Mouse (Mus musculus): ENCODE data around the gene Lrrc66. TPM values are rescaled to one million over a fixed set of nuclear protein-coding genes. Genes with fewer than 3 reads are reported as not detected.
"Not testable (repeated sequence)": the region's sequence is repeated elsewhere in the genome, so short reads cannot be mapped to it uniquely, and the experiment has no call there.

The Lrrc66 gene
- total RNA-seq, 2 experiments from 2014 or later = not detected

DNA sequence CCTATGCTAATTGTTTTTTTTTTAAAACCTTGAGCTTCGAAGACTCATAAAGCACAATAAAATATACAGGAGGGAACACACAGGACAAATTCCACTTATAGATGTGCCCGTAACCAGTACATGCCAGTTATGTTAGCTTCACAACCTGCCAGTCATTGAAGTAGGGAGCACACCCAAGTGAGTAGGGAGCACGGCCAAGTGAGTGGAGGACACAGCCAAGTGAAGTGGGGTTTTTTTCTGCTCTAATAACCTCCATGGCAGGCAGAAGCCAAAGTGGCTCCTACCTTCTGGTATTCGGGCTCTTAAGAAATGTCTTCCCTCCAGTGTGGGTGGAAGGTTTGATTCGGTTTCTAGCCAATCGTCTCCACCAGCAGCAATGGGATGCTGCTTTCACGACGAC lies 19.0 kb downstream of the Lrrc66 start:
- DNase-seq = no peak

DNA sequence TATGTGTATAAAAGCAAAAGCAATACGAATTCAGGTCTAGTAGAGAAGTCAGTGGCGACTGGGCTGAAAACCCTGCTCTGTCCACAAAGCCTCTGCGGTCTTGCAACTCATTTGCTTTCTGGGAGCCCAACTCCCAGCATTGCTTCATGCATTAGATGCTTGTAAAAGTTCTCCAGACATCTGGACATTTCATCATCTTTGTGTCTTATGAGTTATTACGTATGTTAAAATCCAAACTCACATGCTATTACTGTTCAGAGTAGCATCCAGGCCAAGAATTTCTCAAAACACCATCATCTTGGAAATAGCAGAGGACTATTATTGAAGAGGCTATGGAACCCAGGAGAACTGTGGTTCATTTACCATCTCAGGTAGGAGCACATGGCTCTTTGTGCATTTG lies 21.3 kb downstream of the Lrrc66 start:
- no peak for DNase-seq

DNA sequence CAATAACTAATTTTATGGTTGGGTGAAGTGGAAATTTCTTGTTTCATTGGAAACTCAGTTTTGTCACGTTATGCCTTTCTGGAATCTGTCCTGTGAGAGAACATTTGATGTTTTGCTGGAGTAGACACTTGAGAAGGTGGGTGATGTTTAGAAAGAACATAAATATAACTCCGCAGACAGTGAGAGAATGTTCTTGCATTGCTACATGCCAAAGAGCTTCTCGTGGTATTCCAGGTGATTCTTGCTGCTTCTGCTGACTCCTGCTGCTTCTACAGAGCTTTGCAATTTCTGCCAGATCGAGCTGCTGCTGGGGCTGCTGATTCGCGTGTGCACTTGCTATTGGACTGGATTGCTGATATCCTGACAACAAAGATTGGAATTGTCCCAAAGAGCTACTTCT lies 27.4 kb downstream of the Lrrc66 start:
- no peak for DNase-seq

DNA sequence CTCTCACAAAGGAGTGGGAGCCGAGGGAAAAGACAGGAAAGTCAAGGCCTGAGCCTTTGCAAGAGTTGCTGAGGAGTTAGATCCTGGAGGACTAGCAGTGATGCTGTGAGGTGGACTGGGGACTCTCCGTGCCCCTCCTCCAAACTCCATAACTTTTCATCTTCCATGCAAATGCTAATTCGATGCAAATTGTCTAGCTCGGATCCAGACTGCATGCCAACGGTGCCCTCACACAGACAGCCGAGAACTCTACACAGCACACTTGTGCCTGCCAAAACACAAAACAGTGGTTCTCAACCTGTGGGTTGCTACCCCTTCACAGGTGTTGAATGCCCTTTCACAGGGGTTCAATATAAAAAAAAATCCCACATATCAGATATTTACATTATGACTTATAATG lies 27.8 kb downstream of the Lrrc66 start:
- no peak for DNase-seq

DNA sequence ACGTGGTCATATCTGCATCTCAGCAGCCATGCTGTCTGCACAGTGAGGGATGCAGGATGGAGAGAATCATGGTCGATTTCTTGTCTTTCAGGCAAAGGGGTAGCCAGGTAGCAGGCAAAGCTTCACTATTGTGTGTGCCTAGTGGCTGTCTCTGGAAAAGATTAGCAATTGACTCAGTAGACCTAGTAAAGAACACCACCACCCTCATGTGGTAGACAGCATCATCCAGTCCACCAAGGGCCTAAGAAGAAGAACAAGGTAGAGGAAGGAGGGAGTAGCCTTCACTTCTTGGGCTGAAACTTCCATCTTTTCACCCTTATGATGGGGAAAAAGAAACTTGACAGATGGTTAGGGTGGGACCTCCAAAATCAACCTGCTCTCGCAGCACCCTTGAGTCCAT lies 29.5 kb downstream of the Lrrc66 start:
- no peak for DNase-seq

DNA sequence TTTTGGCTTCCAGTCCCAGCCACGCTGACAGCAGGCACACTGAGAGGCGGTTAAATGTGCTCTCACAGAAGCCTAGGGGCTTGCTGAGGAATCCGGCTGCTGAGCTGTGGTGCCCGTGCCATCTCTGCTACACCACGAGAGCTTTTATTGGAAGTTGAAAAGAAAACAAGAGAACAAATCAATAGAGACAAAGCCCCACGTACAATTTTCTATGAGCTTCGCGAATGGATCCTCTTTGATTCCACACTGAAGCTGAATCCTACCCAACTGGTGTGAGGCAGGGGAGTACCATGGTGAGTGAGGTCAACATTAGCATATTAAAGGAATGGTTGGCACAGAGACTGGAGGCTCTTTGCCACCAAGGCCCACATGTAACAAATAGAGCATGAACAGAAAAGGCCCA lies 31.0 kb downstream of the Lrrc66 start:
- DNase-seq = no peak

DNA sequence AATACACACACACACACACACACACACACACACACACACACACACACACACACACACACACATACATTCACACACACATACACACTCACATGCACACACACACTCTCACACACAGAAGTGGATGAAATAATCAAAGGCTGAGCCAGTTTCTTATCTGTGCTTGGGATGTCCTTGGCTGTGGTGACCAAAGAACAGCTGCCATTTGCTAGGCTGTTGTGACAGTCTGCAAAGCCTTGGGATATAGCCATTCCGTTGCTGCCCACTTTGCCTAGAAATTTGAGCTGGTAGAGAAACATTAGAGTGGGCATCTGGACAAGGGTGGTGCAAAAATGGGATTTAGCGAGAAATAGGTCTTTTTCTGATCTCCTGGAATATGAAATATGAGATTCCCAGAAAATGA lies 32.3 kb downstream of the Lrrc66 start:
- peak; percentile 35 to 44 for DNase-seq

DNA sequence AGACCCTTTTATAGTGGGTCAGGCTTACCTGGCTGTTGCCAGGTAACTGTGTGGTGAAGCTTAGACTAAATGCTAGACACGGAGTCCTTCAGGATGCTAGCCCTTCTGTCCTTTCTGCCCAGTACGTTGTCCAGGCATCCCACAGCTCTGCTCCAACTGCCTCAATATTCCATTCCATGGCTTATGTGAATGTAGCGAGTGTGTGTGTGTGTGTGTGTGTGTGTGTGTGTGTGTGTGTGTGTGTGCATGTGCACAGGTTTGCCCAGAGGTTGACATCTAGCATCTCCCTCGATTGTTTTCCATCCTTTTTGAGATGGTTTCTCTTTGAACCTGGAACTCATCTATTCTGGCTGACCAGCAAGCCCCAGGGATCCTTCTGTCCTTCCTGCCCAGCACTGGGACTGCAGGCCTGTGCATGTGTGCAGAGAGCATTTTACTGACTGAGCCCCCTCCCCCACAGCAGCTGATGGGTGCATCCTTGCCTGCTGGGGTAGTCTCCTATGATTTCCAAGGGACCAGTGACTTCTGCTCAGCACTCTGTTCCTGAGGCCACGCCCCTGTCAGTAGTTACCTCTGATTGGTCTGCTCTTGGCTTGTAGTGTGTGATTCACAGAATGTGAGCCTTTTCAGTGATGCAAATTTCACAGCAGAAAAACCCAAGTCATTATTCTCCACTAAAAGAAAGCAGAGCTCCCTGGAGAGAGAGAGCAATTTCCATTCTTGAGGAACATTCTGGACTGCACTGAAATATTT lies 33.2 kb downstream of the Lrrc66 start:
- DNase-seq = peak; percentile 13 to 15

DNA sequence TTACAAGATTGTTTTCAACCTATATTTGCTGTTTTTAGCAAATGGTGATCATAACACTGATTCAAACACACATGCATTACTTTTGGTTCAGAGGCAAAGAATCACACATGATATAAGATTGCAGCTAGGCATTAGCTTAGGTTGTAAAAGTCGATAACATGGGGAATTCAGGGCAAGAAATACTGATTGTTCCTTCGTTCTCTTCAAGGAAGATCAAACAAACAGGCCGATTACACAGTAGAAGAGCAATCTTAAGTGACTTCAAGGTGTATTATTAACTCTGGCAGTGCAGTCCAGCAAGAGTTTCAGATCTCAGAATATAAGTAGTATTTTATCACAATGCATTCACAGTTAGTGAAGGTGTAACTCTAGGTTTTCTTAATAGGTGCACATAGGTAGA lies 45.2 kb downstream of the Lrrc66 start:
- no peak for DNase-seq

DNA sequence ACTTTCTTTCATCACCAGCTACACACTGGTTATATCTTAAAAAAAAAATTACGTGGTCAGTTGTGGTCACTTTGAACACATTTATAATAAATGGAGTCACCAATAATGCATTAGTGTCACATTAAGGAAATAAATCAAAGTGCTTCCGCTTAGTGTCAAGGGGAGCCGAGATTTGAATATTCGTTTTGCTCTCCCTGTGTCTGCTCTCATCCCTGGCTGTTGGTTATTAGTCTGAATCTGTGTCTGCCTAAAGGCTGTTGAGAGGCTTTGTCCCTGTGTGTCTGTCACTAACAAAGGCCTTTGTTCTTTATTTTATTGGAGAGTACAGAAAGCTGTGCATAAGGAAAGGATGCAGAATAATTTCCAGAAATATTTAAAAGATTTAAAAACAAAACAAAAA lies 45.7 kb downstream of the Lrrc66 start:
- no peak for DNase-seq

DNA sequence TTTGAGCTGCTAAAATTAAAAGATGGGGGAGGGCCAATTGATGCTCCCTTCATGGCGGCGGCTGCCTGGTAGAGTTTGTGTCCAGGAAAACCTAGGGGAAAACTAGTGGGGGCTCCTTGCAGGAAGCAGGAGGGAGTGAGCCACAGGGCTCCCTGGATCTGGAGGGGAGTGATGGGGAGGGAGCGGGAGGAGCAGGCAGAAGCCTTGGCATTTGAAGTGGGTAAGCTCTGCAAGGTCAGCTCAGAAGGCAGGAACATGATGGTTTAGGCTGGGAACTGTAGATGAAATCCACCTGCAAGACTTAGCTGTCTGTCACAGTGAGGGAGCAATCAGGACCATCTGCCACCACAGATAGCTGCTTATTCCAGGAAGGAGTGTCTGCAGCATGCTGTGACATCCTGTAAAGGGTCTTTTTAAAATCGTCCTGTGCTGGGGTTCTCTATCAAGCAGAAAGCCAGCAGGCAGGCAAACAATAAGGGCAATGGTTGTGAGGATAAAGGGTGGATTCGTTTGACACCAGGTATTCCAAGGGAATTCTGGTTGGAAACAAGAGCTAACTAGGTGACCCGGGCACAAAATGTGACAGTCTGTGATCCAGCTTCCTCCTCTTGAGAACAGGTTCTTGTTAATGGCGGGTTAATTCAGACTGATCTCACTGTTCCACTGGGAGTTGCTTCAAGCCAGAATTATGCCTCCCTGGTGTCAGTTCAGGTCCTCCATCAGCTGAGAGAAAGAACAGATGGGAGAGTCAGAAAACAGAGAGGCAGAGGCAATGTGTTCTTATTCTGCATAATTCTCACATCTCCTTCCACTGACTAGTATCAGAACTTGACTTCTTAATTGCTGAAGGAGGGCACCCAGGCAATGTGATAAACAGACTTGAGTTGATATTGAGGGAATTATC lies 46.9 kb downstream of the Lrrc66 start:
- no peak for DNase-seq

DNA sequence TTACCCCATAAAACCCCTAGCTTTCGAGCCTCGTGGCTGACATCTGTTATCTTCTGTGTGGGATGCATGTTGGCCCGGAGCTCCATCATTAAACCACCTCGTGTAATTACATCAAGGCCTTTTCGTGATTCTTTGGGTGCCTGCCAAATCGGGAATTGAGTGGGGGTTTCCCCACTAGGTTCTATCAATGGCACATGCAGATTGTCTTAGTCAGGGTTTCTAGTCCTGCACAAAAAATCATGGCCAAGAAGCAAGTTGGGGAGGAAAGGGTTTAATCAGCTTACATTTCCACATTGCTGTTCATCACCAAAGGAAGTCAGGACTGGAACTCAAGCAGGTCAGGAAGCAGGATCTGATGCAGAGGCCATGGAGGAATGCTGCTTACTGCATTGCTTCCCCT lies 48.3 kb downstream of the Lrrc66 start:
- not testable (repeated sequence) for DNase-seq

DNA sequence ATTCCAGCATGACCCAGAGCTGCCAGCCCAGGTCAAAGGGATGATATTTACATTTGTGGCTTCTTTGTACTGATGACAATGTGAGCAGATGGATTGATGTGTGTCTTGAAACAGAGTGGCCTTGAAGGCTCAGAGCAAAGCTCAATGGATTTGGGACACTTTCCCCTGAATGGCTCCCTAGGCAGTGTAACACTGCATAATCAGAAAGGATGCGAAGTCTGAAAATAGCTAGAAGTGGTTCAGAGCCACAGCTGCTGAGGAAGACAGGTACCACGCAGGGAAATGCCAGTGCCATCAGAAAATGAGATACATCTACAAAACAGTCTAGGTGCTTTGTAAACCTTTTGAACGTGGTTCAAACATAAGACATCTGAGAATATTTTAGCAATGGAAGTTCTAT lies 54.2 kb downstream of the Lrrc66 start:
- DNase-seq = no peak

DNA sequence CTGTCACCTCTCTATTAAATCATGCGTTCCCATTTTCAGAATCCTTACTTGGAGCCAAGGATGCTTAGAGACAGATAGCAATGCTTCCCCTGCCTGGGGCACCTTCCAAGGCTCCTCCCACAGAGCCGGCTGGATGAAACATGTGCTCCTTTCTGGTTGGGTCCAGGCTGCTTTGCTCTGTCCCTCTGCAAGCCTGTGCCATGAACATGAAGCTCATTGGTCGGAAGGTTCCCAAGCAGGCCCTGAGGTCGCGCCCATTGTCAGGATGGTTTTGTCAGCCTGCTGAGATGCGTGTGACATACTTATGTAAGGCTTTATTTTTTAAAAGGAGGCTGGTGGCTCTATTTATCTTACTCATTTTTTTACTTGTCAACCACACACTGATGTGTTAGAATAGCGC lies 55.6 kb downstream of the Lrrc66 start:
- DNase-seq = no peak

DNA sequence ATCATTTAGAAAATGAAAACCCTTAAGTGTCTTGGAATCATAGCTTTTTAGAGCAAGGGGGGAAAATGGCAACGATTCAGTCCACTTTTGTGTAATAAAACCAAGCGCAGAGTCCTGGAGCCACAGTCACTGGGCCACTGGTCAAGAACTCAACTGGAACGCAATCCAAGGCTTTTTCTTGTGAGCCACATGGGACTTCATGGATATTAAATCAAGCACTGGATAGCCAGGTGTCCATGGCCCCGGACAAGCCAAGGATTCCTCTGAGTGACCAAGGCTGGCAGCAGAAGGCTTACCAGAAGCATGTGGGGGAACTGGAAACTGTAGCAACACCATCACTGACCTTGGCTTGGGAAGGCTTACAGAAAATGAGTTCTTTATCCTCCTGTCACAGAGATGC lies 57.7 kb downstream of the Lrrc66 start:
- DNase-seq = peak in 1 of 2 experiments; percentile 51

DNA sequence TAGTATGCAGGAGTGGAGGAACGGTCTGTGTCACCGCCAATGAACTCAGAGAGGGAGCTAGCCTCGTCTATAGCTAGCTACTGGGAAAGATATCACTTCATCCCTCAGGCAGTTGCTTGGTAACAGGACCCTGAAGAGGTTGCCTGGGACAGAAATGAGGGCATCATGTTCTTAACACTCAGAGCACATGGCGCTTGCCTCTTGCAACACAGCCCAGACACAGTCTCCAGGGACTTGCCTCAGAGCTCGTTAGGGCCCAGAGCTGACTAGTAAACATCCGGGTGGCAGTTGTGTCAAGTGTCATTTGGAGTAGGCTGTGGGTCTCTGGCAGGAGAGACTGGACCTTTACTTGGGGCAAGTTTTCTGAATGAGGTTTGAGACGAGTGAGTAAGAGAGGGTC lies 58.5 kb downstream of the Lrrc66 start:
- DNase-seq = peak in 1 of 2 experiments; percentile 61

DNA sequence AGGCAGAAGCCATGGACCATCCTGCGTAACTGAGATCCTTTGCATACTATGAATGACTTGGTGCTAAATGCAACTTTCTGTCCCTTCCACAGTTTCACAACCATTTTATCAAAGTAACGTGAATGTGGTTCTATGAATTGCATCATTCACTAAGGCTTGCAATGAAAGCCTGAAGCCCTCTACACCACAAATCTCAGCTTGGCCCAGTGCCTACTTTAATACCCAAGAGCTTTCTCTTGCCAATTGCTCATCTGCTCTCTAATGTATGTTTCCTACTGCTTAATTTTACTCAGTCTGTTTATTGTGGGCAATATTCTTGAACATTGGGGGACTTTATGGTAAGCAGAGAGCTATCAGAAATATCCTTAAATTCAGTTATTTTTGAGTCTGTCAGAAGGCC lies 59.5 kb downstream of the Lrrc66 start:
- DNase-seq = no peak

DNA sequence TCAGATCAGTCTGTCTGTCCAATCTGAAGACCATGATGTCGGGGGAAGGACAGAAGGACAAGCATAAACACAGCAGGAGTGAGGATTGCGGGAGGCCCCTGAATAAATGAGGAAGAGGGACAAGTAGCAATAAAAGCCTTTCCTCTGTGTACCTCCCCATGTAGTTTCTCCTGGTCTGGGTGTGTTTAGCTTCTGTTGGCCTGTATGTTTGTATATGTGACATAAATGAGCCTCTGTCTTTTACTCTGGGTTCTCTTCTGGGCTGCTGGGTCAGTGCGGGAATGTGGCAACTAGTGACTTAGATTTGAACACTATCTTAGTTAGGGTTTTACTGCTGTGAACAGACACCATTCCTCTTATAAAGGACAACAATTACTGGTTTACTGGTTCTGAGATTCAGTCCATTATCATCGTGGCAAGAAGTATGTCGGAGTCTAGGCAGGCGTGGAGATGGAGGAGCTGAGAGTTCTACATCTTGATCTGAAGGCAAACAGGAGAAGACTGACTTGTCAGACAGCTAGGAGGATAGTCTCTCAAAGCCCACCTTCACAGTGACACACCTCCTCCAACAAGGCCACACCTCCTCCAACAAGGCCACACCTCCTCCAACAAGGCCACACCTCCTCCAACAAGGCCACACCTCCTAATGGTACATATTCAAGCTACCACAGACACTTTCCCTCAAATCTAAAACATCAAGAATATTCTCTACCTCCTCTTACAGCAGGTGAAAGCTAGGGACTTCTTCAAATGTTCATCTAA lies 60.8 kb downstream of the Lrrc66 start:
- DNase-seq = no peak

DNA sequence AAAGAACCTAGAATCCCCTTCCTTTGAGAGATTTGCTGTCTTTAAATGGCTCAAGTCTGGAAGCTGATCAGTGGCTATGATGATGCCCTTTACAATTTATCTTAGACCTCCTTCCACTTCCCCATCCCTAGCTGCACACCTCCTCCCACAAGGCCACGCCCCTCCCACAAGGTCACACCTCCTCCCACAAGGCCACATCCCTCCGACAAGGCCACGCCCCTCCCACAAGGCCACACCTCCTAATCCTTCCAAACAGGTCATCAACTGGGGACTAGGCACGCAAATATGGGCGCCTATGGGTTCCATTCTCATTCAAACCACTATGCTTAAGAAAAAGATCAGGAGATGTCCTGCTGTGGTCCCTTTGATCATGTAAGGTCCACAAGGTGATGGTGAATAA lies 63.1 kb downstream of the Lrrc66 start:
- no peak for DNase-seq

DNA sequence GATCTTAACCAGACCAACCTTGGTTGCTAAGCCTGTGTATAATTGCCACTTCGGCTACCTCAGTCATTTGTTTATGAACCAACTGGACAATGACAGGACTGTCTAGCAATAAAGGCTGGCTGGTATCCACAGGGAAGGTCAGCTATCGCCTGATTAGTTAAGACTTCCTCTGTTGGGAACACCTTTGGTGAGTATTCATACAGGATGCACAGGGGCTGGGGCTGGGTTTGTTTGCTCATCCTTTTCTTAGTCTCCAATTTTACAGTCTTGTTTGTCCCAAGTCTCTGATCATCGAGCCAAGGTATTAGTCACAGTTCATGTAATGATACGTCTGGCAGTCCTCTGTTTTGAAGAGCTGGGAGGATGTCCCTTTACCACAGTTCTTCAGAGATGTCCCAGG lies 65.4 kb downstream of the Lrrc66 start:
- DNase-seq = no peak

DNA sequence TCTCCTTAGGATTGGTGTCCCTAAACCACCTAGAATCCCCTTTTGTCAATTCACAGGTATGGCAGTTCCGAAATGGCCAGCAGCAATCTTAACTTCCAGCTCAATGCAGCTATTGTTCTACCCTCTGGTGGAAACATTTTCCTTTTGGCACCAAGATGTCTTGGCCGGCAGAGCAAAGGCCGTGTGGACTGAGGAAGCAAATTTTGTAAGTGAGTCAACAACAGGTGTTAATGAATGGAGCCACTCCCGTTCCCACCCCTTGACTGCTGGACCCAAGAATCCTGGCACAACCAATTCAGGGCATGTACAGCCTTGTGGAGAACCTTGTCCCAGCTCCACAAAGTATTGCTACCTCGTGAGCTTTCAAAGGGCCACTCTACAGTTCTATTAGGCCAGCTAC lies 66.2 kb downstream of the Lrrc66 start:
- no peak for DNase-seq

DNA sequence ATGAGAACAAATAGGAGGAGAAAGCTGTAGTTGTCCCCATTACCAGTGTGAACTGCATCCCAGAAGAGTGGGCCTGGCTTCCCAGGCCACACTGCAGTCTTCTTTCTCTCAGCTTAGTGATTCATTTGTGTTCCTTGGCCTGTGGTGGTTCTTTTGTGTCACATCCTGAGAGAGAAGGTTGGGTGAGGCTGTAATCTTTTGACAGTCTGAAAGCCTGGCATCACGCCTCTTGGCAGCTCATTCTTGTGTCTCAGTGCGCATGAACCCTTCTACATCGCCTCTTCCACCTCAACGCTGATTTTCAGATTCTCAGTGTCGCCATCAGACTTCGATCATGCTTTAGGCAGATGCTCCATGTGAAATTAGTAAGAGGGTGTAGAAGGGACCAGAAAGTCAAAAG lies 68.3 kb downstream of the Lrrc66 start:
- peak; percentile 55 to 56 for DNase-seq

DNA sequence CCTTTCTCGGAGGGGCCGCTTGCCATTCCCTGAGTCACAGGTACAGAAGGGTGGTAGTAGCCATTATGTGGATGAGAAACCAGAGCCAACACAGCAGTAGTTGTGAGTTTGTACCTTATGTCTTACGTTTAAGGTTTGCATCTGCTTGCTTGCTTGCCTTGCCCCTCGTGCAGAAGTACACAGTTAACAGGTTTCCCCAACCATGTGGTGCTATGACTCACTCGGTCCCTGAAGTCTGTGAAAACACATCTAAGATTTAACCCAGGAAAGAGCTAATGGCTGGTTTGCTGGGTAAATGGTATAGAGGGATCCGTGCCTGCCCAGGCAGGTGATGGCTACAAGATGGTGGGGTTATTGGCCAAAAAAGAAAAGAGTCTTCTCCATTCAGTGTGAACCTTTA lies 73.6 kb downstream of the Lrrc66 start:
- DNase-seq = no peak

Measured in heart, adult 18-20 months (tissue).